Mouse (Mus musculus) hindbrain, embryonic 11.5 days (tissue): Measurements from ENCODE around the gene Rassf8. TPM values are rescaled to one million over a fixed set of nuclear protein-coding genes. Genes with fewer than 3 reads are reported as not detected.

Experiments
- ATAC-seq: fragments of 200-750 bp; cut with Nextera tagmentation; 2 replicates; pipeline ENCODE4 v1.8.0; 2017; ENCODE audit warnings: mild to moderate bottlenecking, moderate TSS enrichment, moderate library complexity; ENCODE audit not compliant: low FRiP score
- DNase-seq: peaks from one replicate; pipeline ENCODE4 v3.0.0-alpha.2; 2015; ENCODE audit warnings: low spot score
- H3K27ac ChIP-seq: fragments of 300-500 bp; sonication (generic); 2 replicates; pipeline ENCODE4 v1.5.1; 2014; ENCODE audit warnings: mild to moderate bottlenecking, low read depth, low read length
- H3K27me3 ChIP-seq: fragments of 300-500 bp; sonication (generic); 2 replicates; pipeline ENCODE4 v1.6.1; 2014; ENCODE audit warnings: mild to moderate bottlenecking, low read length, moderate library complexity, mixed read lengths; ENCODE audit not compliant: control insufficient read depth, insufficient read depth
- H3K36me3 ChIP-seq: fragments of 300-500 bp; sonication (generic); 2 replicates; pipeline ENCODE4 v1.6.1; 2014; ENCODE audit warnings: mild to moderate bottlenecking, low read length, moderate library complexity, mixed read lengths; ENCODE audit not compliant: control insufficient read depth, insufficient read depth
- H3K4me1 ChIP-seq: fragments of 300-500 bp; sonication (generic); replicated peaks from 2 replicates; pipeline ENCODE4 v1.6.1; 2014; ENCODE audit warnings: low read length, mixed read lengths; ENCODE audit not compliant: control insufficient read depth, insufficient read depth
- H3K4me2 ChIP-seq: fragments of 300-500 bp; sonication (generic); replicated peaks from 2 replicates; pipeline ENCODE4 v1.6.1; 2014; ENCODE audit warnings: mild to moderate bottlenecking, low read depth, low read length
- H3K4me3 ChIP-seq: fragments of 300-500 bp; sonication (generic); 2 replicates; pipeline ENCODE4 v1.5.1; 2014; ENCODE audit warnings: low read depth, low read length
- H3K9ac ChIP-seq: fragments of 300-500 bp; sonication (generic); 2 replicates; pipeline ENCODE4 v1.6.1; 2014; ENCODE audit warnings: low read depth, low read length
- H3K9me3 ChIP-seq: fragments of 300-500 bp; sonication (generic); 2 replicates; pipeline ENCODE4 v1.6.1; 2016; ENCODE audit warnings: low read length; ENCODE audit not compliant: control insufficient read depth
- WGBS: fragments of 180-500 bp; shearing (Covaris S2); extraction: QIAGEN DNeasy Blood & Tissue Kit; methylation state at CpG from one replicate; pipeline ENCODE4 v1.1.7; 2014; 5-methylcytosine and 5-hydroxymethylcytosine counted together
- polyA plus RNA-seq: library from polyadenylated mRNA; unstranded; fragments of >200 nt; fragmentation: Nextera tagmentation; extraction: Ambion mirVana; gene quantifications from 2 replicates; pipeline ENCODE4 v1.2.1, GENCODE M21; 2014

The Rassf8 gene
- polyA plus RNA-seq, 1 experiment from 2014 or later, result 7.0 TPM

DNA sequence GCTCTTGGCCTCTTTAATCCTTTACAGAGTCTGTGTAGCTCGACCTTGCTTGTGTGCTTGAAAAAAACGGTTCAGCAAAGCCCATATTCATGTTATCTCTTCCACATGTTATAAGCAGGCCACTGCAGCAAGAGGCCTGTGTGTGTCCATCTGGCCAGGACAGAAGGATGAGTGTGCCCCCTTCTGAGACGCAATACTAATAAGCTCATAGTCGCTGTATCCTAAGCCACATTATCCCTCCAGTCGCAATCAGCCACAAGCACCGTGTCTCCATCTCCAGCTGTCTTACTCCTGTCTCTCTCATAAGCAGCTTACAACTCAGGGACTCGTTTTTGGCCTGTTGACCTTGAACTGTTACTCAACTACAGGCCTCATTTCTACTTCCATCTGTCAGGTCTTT lies 24.0 kb upstream of the Rassf8 start:
- 79% methylated on average over 7 of the region's 7 CpGs for WGBS
- H3K4me2 ChIP-seq, result no peak overlapping the region
- no peaks in the 10 kb centered on the region for H3K4me1 ChIP-seq
- DNase-seq (no peak), ATAC-seq (no peak)
- no peak overlapping the region for H3K27ac ChIP-seq
- H3K36me3 ChIP-seq, result no peaks in the 10 kb centered on the region
- no peaks in the 10 kb centered on the region for H3K27me3 ChIP-seq
- no peak overlapping the region for H3K4me3 ChIP-seq
- H3K9me3 ChIP-seq, result no peaks in the 10 kb centered on the region
- no peak overlapping the region for H3K9ac ChIP-seq

DNA sequence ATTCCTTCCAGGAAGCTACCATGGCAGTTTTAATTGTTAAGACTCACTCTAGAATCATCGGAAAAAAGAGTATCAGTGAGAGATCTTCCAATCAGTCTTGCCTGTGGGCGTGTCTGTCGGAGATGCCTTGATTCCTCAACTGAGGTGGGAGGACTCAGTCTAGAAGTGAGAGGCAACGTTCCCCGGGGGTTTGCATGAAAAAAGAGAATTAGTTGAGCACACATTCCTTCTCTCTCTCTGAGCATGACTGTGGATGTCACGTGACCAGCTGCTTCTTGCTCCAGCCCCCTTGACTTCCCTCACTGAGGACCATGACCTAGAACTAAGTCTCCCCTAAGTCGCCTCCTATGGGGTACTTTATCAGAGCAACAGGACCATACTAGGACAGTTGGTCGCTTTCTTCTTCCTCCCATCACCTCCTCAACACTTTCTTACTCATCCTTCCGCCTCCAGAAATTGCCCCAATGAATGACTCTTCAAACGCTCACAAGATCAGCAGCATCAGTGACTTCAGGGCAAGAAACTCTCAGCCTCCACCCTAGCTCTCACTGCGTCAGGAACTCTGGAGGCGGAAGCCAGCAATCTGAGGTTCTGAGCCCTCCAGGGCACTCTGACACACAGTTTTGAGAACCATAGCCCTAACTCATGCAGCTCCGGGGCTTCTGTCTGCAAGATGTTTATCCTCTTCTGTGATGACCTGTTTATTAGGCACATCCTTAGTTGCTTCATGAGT lies 23.3 kb upstream of the Rassf8 start:
- no peaks in the 10 kb centered on the region for H3K9me3 ChIP-seq
- no peak overlapping the region for H3K4me2 ChIP-seq
- no peak overlapping the region for H3K9ac ChIP-seq
- 82% methylated on average over 13 of the region's 13 CpGs for WGBS
- DNase-seq (no peak), ATAC-seq (no peak)
- no peaks in the 10 kb centered on the region for H3K4me1 ChIP-seq
- no peaks in the 10 kb centered on the region for H3K27me3 ChIP-seq
- no peak overlapping the region for H3K4me3 ChIP-seq
- no peaks in the 10 kb centered on the region for H3K36me3 ChIP-seq
- H3K27ac ChIP-seq, result no peak overlapping the region

DNA sequence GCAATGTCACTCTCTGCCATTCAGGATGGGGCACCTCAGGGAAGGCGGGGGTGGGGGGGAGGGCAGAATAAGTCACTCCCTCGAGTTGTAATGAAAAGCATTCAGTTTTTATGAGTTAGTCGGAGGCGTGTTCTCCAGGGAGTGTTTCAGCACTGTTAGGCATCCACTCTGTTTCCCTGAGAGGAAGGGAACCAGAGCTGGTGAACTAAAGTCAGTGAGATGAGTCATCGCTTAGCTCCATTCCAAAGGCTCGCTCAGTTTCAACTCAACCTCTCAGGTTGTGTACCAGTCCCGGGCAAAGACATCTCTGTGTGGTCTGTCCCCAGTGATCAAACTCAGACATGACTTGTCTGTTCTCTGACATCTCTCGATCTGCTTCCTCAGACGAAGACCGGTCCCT lies 20.7 kb upstream of the Rassf8 start:
- ATAC-seq (no peak), DNase-seq (no peak)
- no peak overlapping the region for H3K27ac ChIP-seq
- H3K27me3 ChIP-seq, result no peaks in the 10 kb centered on the region
- no peaks in the 10 kb centered on the region for H3K4me1 ChIP-seq
- H3K9ac ChIP-seq, result no peak overlapping the region
- no peak overlapping the region for H3K4me2 ChIP-seq
- no peaks in the 10 kb centered on the region for H3K36me3 ChIP-seq
- H3K9me3 ChIP-seq, result no peaks in the 10 kb centered on the region
- H3K4me3 ChIP-seq, result no peak overlapping the region
- WGBS, result 86% methylated on average over 10 of the region's 10 CpGs

DNA sequence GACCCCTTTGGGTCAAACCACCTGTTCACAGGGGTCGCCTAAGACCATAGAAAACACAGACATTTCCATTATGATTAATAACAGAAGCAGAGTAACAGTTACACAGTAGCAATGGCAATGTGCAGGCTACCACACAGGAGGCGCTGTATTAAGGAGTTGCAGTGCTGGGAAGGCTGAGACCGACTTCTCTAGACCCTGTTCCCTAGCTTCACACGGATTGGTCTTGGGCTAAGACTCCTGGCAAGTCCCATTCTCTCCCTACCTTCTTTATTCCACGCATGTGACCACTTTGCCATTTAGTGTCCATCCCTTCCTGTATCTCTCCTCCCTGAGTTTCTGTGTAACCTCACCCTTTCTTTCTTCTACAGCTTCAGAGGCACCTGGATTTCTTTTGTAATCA lies 19.6 kb upstream of the Rassf8 start:
- H3K9me3 ChIP-seq, result no peaks in the 10 kb centered on the region
- no peaks in the 10 kb centered on the region for H3K27me3 ChIP-seq
- H3K4me3 ChIP-seq, result no peak overlapping the region
- ATAC-seq (no peak), DNase-seq (no peak)
- WGBS, result 49% methylated on average over 5 of the region's 5 CpGs
- H3K4me1 ChIP-seq, result no peaks in the 10 kb centered on the region
- H3K9ac ChIP-seq, result no peak overlapping the region
- no peaks in the 10 kb centered on the region for H3K36me3 ChIP-seq
- H3K4me2 ChIP-seq, result no peak overlapping the region
- H3K27ac ChIP-seq, result no peak overlapping the region

DNA sequence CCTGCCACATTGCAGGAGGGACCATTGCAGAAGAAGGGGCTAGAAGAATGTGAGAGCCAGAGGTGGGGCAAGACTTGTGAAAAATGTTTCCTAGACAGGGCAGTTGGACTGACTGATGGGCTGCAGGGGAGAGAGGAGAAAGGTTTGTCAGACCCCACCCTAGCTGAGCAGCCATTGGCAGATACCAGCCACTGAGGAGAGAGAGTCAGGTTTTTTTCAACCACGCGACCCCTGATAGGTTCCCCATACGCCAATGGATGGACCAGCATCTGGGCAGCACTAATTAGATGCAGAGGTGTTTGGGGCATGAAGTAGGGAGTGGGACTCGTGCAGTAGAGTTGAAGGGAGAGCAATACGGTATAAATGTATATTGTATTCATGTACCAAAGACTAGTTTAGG lies 13.7 kb upstream of the Rassf8 start:
- Histone ChIP-seq H3K27ac (no peak overlapping the region), H3K4me2 (no peak overlapping the region), H3K9me3 (no peaks in the 10 kb centered on the region), H3K4me3 (no peak overlapping the region), H3K36me3 (no peaks in the 10 kb centered on the region), H3K9ac (no peak overlapping the region), H3K4me1 (no peaks in the 10 kb centered on the region), H3K27me3 (no peaks in the 10 kb centered on the region)
- ATAC-seq, result no peak
- WGBS, result 61% methylated on average over 5 of the region's 5 CpGs
- DNase-seq, result no peak

DNA sequence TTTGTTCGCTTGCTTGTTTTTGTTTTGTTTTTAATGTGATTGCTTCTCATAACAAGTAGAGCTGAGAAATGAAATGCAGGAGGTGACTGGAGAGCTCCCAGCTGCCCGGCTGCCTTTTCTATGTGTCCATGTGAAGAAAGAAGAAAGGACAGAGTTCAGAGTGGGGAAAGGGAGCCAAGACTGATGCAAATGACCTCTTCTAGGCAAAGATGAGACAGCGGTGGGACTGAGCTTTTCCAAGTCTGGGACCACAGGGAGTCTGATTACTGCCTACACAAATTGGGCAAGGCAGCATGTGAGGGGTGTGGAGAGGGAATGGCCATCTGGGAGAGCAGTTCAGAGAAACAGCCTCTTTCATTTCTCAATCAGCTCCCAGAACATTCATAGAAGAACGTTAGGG lies 13.3 kb upstream of the Rassf8 start:
- ATAC-seq, result no peak
- H3K4me1 ChIP-seq, result no peaks in the 10 kb centered on the region
- 80% methylated on average over 4 of the region's 4 CpGs for WGBS

DNA sequence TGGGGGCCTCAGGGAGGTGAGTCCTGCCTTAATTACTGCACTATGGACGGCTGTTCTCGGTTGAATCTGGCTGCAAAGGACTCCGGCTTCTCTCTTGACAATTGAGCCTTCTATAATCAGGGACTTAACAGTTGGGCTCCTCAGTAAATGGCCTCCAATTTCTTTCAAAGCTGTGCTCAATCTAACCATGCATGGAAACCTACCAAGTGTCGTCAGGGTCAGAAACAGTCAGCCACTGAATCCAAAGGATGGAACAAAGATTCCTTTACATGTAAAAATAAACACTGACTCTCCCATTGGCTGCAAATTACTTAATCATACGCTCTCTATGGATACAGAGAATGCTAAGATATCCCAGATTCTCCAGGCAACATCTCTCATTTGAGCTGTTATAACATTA lies 12.6 kb upstream of the Rassf8 start:
- 63% methylated on average over 5 of the region's 5 CpGs for WGBS
- H3K27ac ChIP-seq, result no peak overlapping the region
- no peak for DNase-seq

More for the DNA sequence above, 13.3 kb upstream of the Rassf8 start:
- H3K36me3 ChIP-seq, result no peaks in the 10 kb centered on the region
- no peak overlapping the region for H3K9ac ChIP-seq
- DNase-seq, result no peak
- H3K4me3 ChIP-seq, result no peak overlapping the region
- no peaks in the 10 kb centered on the region for H3K27me3 ChIP-seq
- H3K9me3 ChIP-seq, result no peaks in the 10 kb centered on the region
- H3K27ac ChIP-seq, result no peak overlapping the region
- no peak overlapping the region for H3K4me2 ChIP-seq

DNA sequence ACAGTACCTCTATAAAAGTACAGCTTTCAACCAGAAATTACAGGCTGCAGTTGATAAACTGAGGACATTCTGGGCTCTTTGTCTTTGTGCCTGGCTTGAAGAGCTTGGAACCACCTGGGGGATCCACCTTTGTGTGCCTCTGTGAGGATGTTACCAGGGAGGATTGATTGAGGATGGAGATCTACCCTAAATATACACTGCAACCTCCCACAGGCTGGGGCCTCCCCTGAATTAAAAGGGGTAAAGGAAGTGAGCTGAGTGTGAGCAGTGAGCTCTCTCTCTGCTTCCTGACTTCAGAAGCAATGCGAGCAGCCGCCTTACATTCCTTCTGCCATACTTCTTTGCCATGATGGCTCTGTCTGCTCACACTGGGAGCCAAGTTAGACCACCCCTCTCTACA lies 10.4 kb upstream of the Rassf8 start:
- H3K9me3 ChIP-seq, result no peaks in the 10 kb centered on the region
- H3K4me1 ChIP-seq, result no peaks in the 10 kb centered on the region
- H3K4me3 ChIP-seq, result no peak overlapping the region
- no peaks in the 10 kb centered on the region for H3K27me3 ChIP-seq
- no peak overlapping the region for H3K9ac ChIP-seq
- DNase-seq (no peak), ATAC-seq (no peak)
- no peak overlapping the region for H3K4me2 ChIP-seq
- H3K36me3 ChIP-seq, result no peaks in the 10 kb centered on the region
- H3K27ac ChIP-seq, result no peak overlapping the region
- WGBS, result 85% methylated on average over 2 of the region's 2 CpGs

More for the DNA sequence above, 12.6 kb upstream of the Rassf8 start:
- H3K9ac ChIP-seq, result no peak overlapping the region
- no peaks in the 10 kb centered on the region for H3K27me3 ChIP-seq
- H3K4me3 ChIP-seq, result no peak overlapping the region
- no peak overlapping the region for H3K4me2 ChIP-seq
- H3K36me3 ChIP-seq, result no peaks in the 10 kb centered on the region
- no peaks in the 10 kb centered on the region for H3K9me3 ChIP-seq
- no peaks in the 10 kb centered on the region for H3K4me1 ChIP-seq
- ATAC-seq, result no peak

DNA sequence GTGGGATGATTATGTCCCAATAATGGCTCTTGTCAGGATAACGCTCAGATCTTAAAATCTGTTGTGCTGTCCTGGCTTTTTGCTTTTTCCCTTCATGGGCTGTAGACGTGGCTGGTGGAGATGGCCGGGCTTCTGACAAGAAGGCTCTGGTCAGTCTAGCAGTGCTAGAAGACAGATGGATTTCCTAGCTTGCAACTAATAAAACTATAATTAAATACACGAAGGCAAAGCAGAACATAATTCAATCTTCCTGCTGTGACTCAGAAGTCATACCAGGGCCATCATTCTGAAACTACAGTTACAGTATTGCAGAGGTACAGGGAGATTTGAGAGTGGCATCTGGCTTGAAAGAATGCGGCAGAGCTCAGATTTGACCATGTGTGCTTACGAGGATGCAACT lies 7.3 kb upstream of the Rassf8 start:
- WGBS, result 81% methylated on average over 6 of the region's 6 CpGs
- no peak for ATAC-seq

More for the DNA sequence above, 7.3 kb upstream of the Rassf8 start:
- Histone ChIP-seq H3K9ac (no peak overlapping the region), H3K27me3 (no peaks in the 10 kb centered on the region), H3K36me3 (no peaks in the 10 kb centered on the region), H3K4me1 (no peaks in the 10 kb centered on the region), H3K4me3 (no peak overlapping the region), H3K4me2 (no peak overlapping the region), H3K27ac (no peak overlapping the region), H3K9me3 (no peaks in the 10 kb centered on the region)
- DNase-seq, result no peak
